Mouse (Mus musculus) limb, embryonic 11.5 days (tissue): Measurements from ENCODE around the gene Chchd1. TPM values are rescaled to one million over a fixed set of nuclear protein-coding genes. Genes with fewer than 3 reads are reported as not detected.

Experiments
- ATAC-seq: fragments of 200-750 bp; cut with Nextera tagmentation; 2 replicates; pipeline ENCODE4 v1.8.0; 2017; ENCODE audit warnings: low read depth; ENCODE audit not compliant: insufficient number of reproducible peaks, low FRiP score, low TSS enrichment
- DNase-seq: peaks from one replicate; pipeline ENCODE4 v3.0.0-alpha.2; 2015; ENCODE audit warnings: low spot score
- H3K27ac ChIP-seq: fragments of 300-500 bp; sonication (generic); replicated peaks from 2 replicates; pipeline ENCODE4 v1.5.1; 2014; ENCODE audit warnings: low read depth, mild to moderate bottlenecking, low read length
- H3K27me3 ChIP-seq: fragments of 300-500 bp; sonication (generic); 2 replicates; pipeline ENCODE4 v1.6.1; 2014; ENCODE audit warnings: mild to moderate bottlenecking, low read length, mixed read lengths; ENCODE audit not compliant: control insufficient read depth, insufficient read depth
- H3K36me3 ChIP-seq: fragments of 300-500 bp; sonication (generic); 2 replicates; pipeline ENCODE4 v1.6.1; 2014; ENCODE audit warnings: mild to moderate bottlenecking, low read length, moderate library complexity, mixed read lengths; ENCODE audit not compliant: control insufficient read depth, insufficient read depth
- H3K4me1 ChIP-seq: fragments of 300-500 bp; sonication (generic); 2 replicates; pipeline ENCODE4 v1.6.1; 2014; ENCODE audit warnings: low read length, mixed read lengths; ENCODE audit not compliant: control insufficient read depth, insufficient read depth
- H3K4me2 ChIP-seq: fragments of 300-500 bp; sonication (generic); 2 replicates; pipeline ENCODE4 v1.6.1; 2014; ENCODE audit warnings: low read depth, mild to moderate bottlenecking, moderate library complexity; ENCODE audit not compliant: severe bottlenecking
- H3K4me3 ChIP-seq: fragments of 300-500 bp; sonication (generic); 2 replicates; pipeline ENCODE4 v1.5.1; 2014; ENCODE audit warnings: low read depth, low read length
- H3K9ac ChIP-seq: fragments of 300-500 bp; sonication (generic); 2 replicates; pipeline ENCODE4 v1.6.1; 2014; ENCODE audit warnings: mild to moderate bottlenecking, low read length
- H3K9me3 ChIP-seq: fragments of 300-500 bp; sonication (generic); 2 replicates; pipeline ENCODE4 v1.6.1; 2016; ENCODE audit warnings: low read length; ENCODE audit not compliant: control insufficient read depth
- WGBS: fragments of 180-500 bp; shearing (Covaris S2); extraction: QIAGEN DNeasy Blood & Tissue Kit; methylation state at CpG from one replicate; pipeline ENCODE4 v1.1.7; 2014; 5-methylcytosine and 5-hydroxymethylcytosine counted together
- polyA plus RNA-seq: library from polyadenylated mRNA; unstranded; fragments of >200 nt; fragmentation: Nextera tagmentation; extraction: Ambion mirVana; gene quantifications from 2 replicates; pipeline ENCODE4 v1.2.1, GENCODE M21; 2014

Chchd1 gene
- polyA plus RNA-seq, 1 experiment from 2014 or later, result 254 TPM

- peak overlapping the region; percentile 40 for H3K4me3 ChIP-seq
- H3K27ac ChIP-seq, result peak overlapping the region; percentile 67
- H3K4me1 ChIP-seq, result peaks cover 7% of the 10 kb centered on the region; the same call in 1 of the 2 replicates
- ATAC-seq, result peak; percentile 21; the same call in 1 of the 2 replicates
- DNase-seq, result no peak
- H3K9ac ChIP-seq, result peak overlapping the region; percentile 73
- H3K27me3 ChIP-seq, result peaks cover 8% of the 10 kb centered on the region
- H3K36me3 ChIP-seq, result no peaks in the 10 kb centered on the region
- H3K9me3 ChIP-seq, result no peaks in the 10 kb centered on the region
- peak overlapping the region; percentile 85 for H3K4me2 ChIP-seq
- 9% methylated on average over 19 of the region's 19 CpGs for WGBS
These were observed 41.0 kb upstream of the Chchd1 start for GRCm38 (mm10) chr14:20661661-20662331.

GRCm38 (mm10) chr14:20662740-20663139 lies 40.1 kb upstream of the Chchd1 start:
- no peak overlapping the region for H3K9ac ChIP-seq
- no peaks in the 10 kb centered on the region for H3K9me3 ChIP-seq
- WGBS, result 85% methylated on average over 3 of the region's 3 CpGs
- no peak overlapping the region for H3K4me3 ChIP-seq
- DNase-seq (no peak), ATAC-seq (no peak)
- H3K4me2 ChIP-seq, result no peak overlapping the region; the same call in 1 of the 2 replicates
- no peak overlapping the region for H3K27ac ChIP-seq
- peaks cover 7% of the 10 kb centered on the region; the same call in 1 of the 2 replicates for H3K4me1 ChIP-seq
- H3K36me3 ChIP-seq, result no peaks in the 10 kb centered on the region
- H3K27me3 ChIP-seq, result peaks cover 8% of the 10 kb centered on the region

GRCm38 (mm10) chr14:20663601-20664000 lies 39.2 kb upstream of the Chchd1 start:
- 59% methylated on average over 2 of the region's 2 CpGs for WGBS
- no peak overlapping the region for H3K9ac ChIP-seq
- no peak for ATAC-seq
- H3K27me3 ChIP-seq, result peaks cover 8% of the 10 kb centered on the region
- H3K4me3 ChIP-seq, result no peak overlapping the region
- no peak overlapping the region for H3K27ac ChIP-seq
- no peak overlapping the region for H3K4me2 ChIP-seq
- H3K36me3 ChIP-seq, result no peaks in the 10 kb centered on the region
- peaks cover 7% of the 10 kb centered on the region; the same call in 1 of the 2 replicates for H3K4me1 ChIP-seq
- DNase-seq, result no peak
- H3K9me3 ChIP-seq, result no peaks in the 10 kb centered on the region

GRCm38 (mm10) chr14:20664436-20664835 lies 38.4 kb upstream of the Chchd1 start:
- H3K27me3 ChIP-seq, result peaks cover 8% of the 10 kb centered on the region
- H3K4me3 ChIP-seq, result no peak overlapping the region
- H3K36me3 ChIP-seq, result no peaks in the 10 kb centered on the region
- H3K4me1 ChIP-seq, result peaks cover 7% of the 10 kb centered on the region; the same call in 1 of the 2 replicates
- 61% methylated on average over 3 of the region's 3 CpGs for WGBS
- ATAC-seq (no peak), DNase-seq (no peak)
- no peak overlapping the region for H3K27ac ChIP-seq
- peak overlapping the region; percentile 34; the same call in 1 of the 2 replicates for H3K9ac ChIP-seq
- no peaks in the 10 kb centered on the region for H3K9me3 ChIP-seq
- H3K4me2 ChIP-seq, result no peak overlapping the region

GRCm38 (mm10) chr14:20667469-20667868 lies 35.3 kb upstream of the Chchd1 start:
- Histone ChIP-seq H3K9me3 (no peaks in the 10 kb centered on the region), H3K27ac (no peak overlapping the region), H3K27me3 (peaks cover 5% of the 10 kb centered on the region; the same call in 1 of the 2 replicates), H3K36me3 (no peaks in the 10 kb centered on the region), H3K4me2 (no peak overlapping the region), H3K4me3 (no peak overlapping the region), H3K9ac (no peak overlapping the region), H3K4me1 (no peaks in the 10 kb centered on the region)
- ATAC-seq, result no peak
- 83% methylated on average over 1 of the region's 1 CpGs for WGBS
- DNase-seq, result no peak

- Histone ChIP-seq H3K9ac (no peak within 1 kb of the TSS), H3K9me3 (no peaks in the 10 kb centered on the region), H3K4me1 (no peaks in the 10 kb centered on the region), H3K27ac (no peak within 1 kb of the TSS), H3K4me3 (no peak within 1 kb of the TSS), H3K27me3 (no peaks in the 10 kb centered on the region; the same call in 1 of the 2 replicates), H3K36me3 (no peaks in the 10 kb centered on the region), H3K4me2 (no peak within 1 kb of the TSS)
- no peak for ATAC-seq
- DNase-seq, result no peak
- 89% methylated on average over 8 of the region's 8 CpGs for WGBS
These were observed 34.5 kb upstream of the Chchd1 start, which contains the start of gene Synpo2l for GRCm38 (mm10) chr14:20668154-20668810. Synpo2l (minus strand) TSS chr14:20668354.

- no peak overlapping the region for H3K4me3 ChIP-seq
- 94% methylated on average over 2 of the region's 2 CpGs for WGBS
- peak; percentile 59 for DNase-seq
These were observed 29.8 kb upstream of the Chchd1 start for GRCm38 (mm10) chr14:20672990-20673389.

GRCm38 (mm10) chr14:20673735-20674063 lies 29.1 kb upstream of the Chchd1 start:
- DNase-seq, result peak; percentile 42
- Histone ChIP-seq H3K4me1 (no peaks in the 10 kb centered on the region; the same call in 1 of the 2 replicates), H3K27me3 (no peaks in the 10 kb centered on the region), H3K4me3 (peak overlapping the region; percentile 66), H3K9ac (no peak overlapping the region), H3K9me3 (no peaks in the 10 kb centered on the region), H3K4me2 (peak overlapping the region; percentile 50), H3K27ac (peak overlapping the region; percentile 57; the same call in 1 of the 2 replicates), H3K36me3 (peaks cover 16% of the 10 kb centered on the region)
- WGBS, result 12% methylated on average over 13 of the region's 13 CpGs
- ATAC-seq, result peak; percentile 68; the same call in 1 of the 2 replicates

More at GRCm38 (mm10) chr14:20672990-20673389, 29.8 kb upstream of the Chchd1 start:
- ATAC-seq, result no peak
- Histone ChIP-seq H3K27ac (no peak overlapping the region), H3K4me2 (no peak overlapping the region), H3K27me3 (no peaks in the 10 kb centered on the region), H3K4me1 (no peaks in the 10 kb centered on the region; the same call in 1 of the 2 replicates), H3K9me3 (no peaks in the 10 kb centered on the region), H3K36me3 (peaks cover 12% of the 10 kb centered on the region), H3K9ac (no peak overlapping the region)
